ENCODE assay signal across 8 mouse cellular contexts in genomic region chr11:31694109-31694508, GRCm38 (mm10). TPM values are rescaled to one million over a fixed set of nuclear protein-coding genes. Genes with fewer than 3 reads are reported as not detected.
DNase-seq lines count a peak whose midpoint lies in the region; ATAC-seq and TF ChIP-seq lines count a peak whose summit lies in the region.

No protein-coding gene starts in this region.

- no peak overlapping the region for H3K4me3 ChIP-seq in gastrocnemius, adult 2 months
- H3K4me3 ChIP-seq in neural tube, embryonic 13.5 days = no peak overlapping the region
- H3K4me3 ChIP-seq in bone marrow macrophage, adult 2 months (ENCODE audit: insufficient read depth, low read length) = no peak overlapping the region
- no peak overlapping the region for H3K4me3 ChIP-seq in limb, embryonic 10.5 days

- no peak overlapping the region for H3K9ac ChIP-seq in neural tube, embryonic 13.5 days

- no peak overlapping the region for H3K4me2 ChIP-seq in neural tube, embryonic 13.5 days

- DNase-seq in gastrocnemius, adult 2 months = no peak
- DNase-seq in gastrocnemius, postnatal 25 days = no peak
- no peak for DNase-seq in neural tube, embryonic 10.5 days (ENCODE audit: extremely low spot score, low spot score)
- peak; percentile 39 for DNase-seq in naive thymus-derived CD4-positive, alpha-beta T cell, adult 2 months (ENCODE audit: low read depth)
- DNase-seq in adipocyte (ENCODE audit: low spot score) = no peak
- no peak for DNase-seq in limb, embryonic 10.5 days (ENCODE audit: low spot score)

- 0 out of 2 replicates have a peak, but pooled peaks have one; percentile 4 for ATAC-seq in neural tube, embryonic 13.5 days (ENCODE audit: low read depth)

- peak overlapping the region; percentile 63 for H3K27ac ChIP-seq in gastrocnemius, adult 2 months
- peak overlapping the region; percentile 79; the same call in 1 of the 2 replicates for H3K27ac ChIP-seq in neural tube, embryonic 13.5 days (replicated peaks)
- no peak overlapping the region for H3K27ac ChIP-seq in bone marrow macrophage, adult 2 months (ENCODE audit: insufficient read depth, low read depth, low read length)
- H3K27ac ChIP-seq in limb, embryonic 10.5 days = no peak overlapping the region

- no peak for TF ChIP-seq POLR2A in bone marrow macrophage, adult 2 months (IDR thresholded peaks at IDR 0.05; ENCODE audit: borderline replicate concordance, low read depth, low read length)

- 100% methylated on average over 1 of the region's 1 CpGs for WGBS in neural tube, embryonic 13.5 days
- WGBS in limb, embryonic 10.5 days = 85% methylated on average over 1 of the region's 1 CpGs

- H3K4me1 ChIP-seq in neural tube, embryonic 13.5 days (replicated peaks) = peaks cover 15% of the 10 kb centered on the region
- H3K4me1 ChIP-seq in bone marrow macrophage, adult 2 months (ENCODE audit: control insufficient read depth, insufficient read depth, low read length) = no peaks in the 10 kb centered on the region
- H3K4me1 ChIP-seq in limb, embryonic 10.5 days = peaks cover 8% of the 10 kb centered on the region

- no peaks in the 10 kb centered on the region for H3K9me3 ChIP-seq in neural tube, embryonic 13.5 days
- no peaks in the 10 kb centered on the region for H3K9me3 ChIP-seq in limb, embryonic 10.5 days (replicated peaks)

- intact Hi-C loops in gastrocnemius, adult 2 months (cut with DNase I) = loop anchor here (5.0 kb wide), 1 partner anchor 73 kb away; no protein-coding TSS in a partner anchor

- H3K36me3 ChIP-seq in neural tube, embryonic 13.5 days = no peaks in the 10 kb centered on the region
- no peaks in the 10 kb centered on the region for H3K36me3 ChIP-seq in limb, embryonic 10.5 days

- H3K27me3 ChIP-seq in neural tube, embryonic 13.5 days = no peaks in the 10 kb centered on the region
- H3K27me3 ChIP-seq in limb, embryonic 10.5 days (ENCODE audit: low read depth, poor library complexity, severe bottlenecking) = no peaks in the 10 kb centered on the region

- TF ChIP-seq CTCF in gastrocnemius, adult 2 months (IDR thresholded peaks at IDR 0.05) = peak; percentile 56
- peak; percentile 21; the same call in 1 of the 2 replicates for TF ChIP-seq CTCF in bone marrow macrophage, adult 2 months (IDR thresholded peaks at IDR 0.05; ENCODE audit: low read depth, low read length)

RNA-seq across cellular contexts. Expression of gene Bod1, which starts 22.4 kb away (rescaled TPM):
- 100 to 1,000 TPM; 137 to 158 TPM for total RNA-seq in gastrocnemius, adult 2 months (2021)
- total RNA-seq in gastrocnemius, postnatal 25 days (2021) = 100 to 1,000 TPM; 119 to 142 TPM
- 137 and 146 TPM in 2 replicates for polyA plus RNA-seq in neural tube, embryonic 13.5 days (2015; fragmentation: Nextera tagmentation; extraction: Ambion mirVana)
- polyA plus RNA-seq in bone marrow macrophage, adult 2 months (2012; ENCODE audit: insufficient read depth, insufficient read length, missing spikeins) = 11.0 and 12.6 TPM in 2 replicates
- 108 and 118 TPM in 2 replicates for polyA plus RNA-seq in limb, embryonic 10.5 days (2016; fragmentation: Nextera tagmentation; extraction: Ambion mirVana)

Comparison
In these comparisons a context has a peak if more than half of its experiments do, and no peak if none do; other contexts are left out.
1. H3K27ac ChIP-seq: peak in gastrocnemius, adult 2 months (single experiment) and neural tube, embryonic 13.5 days (single experiment); none in bone marrow macrophage, adult 2 months (single experiment) and limb, embryonic 10.5 days (single experiment).